Mouse (Mus musculus): Measurements from ENCODE around the gene Gadd45b. TPM values are rescaled to one million over a fixed set of nuclear protein-coding genes. Genes with fewer than 3 reads are reported as not detected.

Gene Gadd45b
- total and polyA plus RNA-seq, 3 experiments, result 10.0 to 13.9 (median 10.9) TPM

DNA sequence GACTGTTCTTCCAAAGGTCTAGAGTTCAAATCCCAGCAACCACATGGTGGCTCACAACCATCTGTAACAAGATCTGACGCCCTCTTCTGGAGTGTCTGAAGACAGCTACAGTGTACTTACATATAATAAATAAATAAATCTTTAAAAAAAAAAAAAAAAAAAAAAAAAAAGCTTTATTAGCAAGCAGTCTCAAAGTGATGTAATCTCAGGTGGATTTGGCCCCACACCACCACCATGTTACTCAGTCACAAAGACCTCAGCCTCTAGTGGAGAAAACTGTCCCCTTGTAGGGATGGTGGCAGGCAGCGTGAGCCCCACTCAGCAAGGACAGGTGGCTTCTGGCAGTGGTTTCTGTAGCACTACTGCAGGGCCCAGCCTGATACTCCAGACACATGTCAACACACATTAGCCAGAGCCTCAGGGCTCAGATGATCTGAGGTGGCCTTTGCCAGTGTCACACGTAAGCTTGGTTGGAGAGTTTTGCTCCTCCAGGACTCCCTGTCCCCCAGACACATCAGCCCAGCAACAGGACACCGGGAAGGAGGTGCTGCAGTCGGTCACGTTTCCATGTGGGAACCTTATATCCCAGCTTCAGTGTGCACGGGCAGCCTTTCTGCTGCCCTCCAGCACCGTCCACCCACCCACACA lies 16.4 kb upstream of the Gadd45b start:
- H3K27me3 ChIP-seq (ENCODE audit: control insufficient read depth, insufficient read depth, low read length), result no peaks in the 10 kb centered on the region
- no peaks in the 10 kb centered on the region for H3K79me2 ChIP-seq (replicated peaks; ENCODE audit: control insufficient read depth, insufficient read depth, low read length)
- no peak overlapping the region for H3K9ac ChIP-seq (ENCODE audit: low read depth, low read length)
- H3K27ac ChIP-seq, result no peak overlapping the region
- TF ChIP-seq CTCF (IDR thresholded peaks at IDR 0.05) (no peak), POLR2A (IDR thresholded peaks at IDR 0.05; ENCODE audit: insufficient read depth, low read depth, low read length) (no peak), EP300 (IDR thresholded peaks at IDR 0.05; ENCODE audit: insufficient read depth, low read depth, low read length) (no peak)
- H3K4me3 ChIP-seq, result no peak overlapping the region
- intact Hi-C loops (cut with DNase I), result no loop called here
- no peaks in the 10 kb centered on the region for H3K36me3 ChIP-seq (ENCODE audit: control insufficient read depth, insufficient read depth, low read length)
- no peak for DNase-seq
- 80% methylated on average over 7 of the region's 8 CpGs for WGBS
- H3K4me1 ChIP-seq (ENCODE audit: control insufficient read depth, insufficient read depth, low read length), result peaks cover 2% of the 10 kb centered on the region; the same call in 1 of the 2 replicates

DNA sequence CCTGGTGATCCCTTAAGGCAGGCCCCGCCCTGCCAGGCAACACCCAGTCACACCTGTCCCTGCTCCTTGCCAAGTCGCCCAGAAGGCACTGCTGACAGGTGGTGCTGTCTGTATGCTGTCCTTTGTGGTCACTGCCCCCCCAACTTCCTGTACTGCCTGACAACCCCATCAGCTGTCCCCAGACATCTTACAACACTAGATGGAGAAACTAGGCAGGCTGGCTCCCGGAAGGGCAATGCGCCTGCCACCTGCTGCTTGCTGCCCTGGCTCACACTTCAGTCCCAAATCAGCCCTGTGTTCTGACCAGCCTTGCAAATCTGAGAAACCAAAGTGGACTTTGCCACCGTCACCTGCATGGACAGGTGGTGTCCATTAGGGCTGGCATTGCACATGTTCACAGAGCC lies 15.6 kb upstream of the Gadd45b start:
- TF ChIP-seq EP300 (IDR thresholded peaks at IDR 0.05; ENCODE audit: insufficient read depth, low read depth, low read length) (no peak), POLR2A (IDR thresholded peaks at IDR 0.05; ENCODE audit: insufficient read depth, low read depth, low read length) (no peak), CTCF (IDR thresholded peaks at IDR 0.05) (no peak)
- Histone ChIP-seq H3K79me2 (replicated peaks; ENCODE audit: control insufficient read depth, insufficient read depth, low read length) (no peaks in the 10 kb centered on the region), H3K27me3 (ENCODE audit: control insufficient read depth, insufficient read depth, low read length) (no peaks in the 10 kb centered on the region), H3K36me3 (ENCODE audit: control insufficient read depth, insufficient read depth, low read length) (no peaks in the 10 kb centered on the region), H3K9ac (ENCODE audit: low read depth, low read length) (no peak overlapping the region), H3K4me1 (ENCODE audit: control insufficient read depth, insufficient read depth, low read length) (peaks cover 2% of the 10 kb centered on the region; the same call in 1 of the 2 replicates), H3K4me3 (no peak overlapping the region), H3K27ac (no peak overlapping the region)
- intact Hi-C loops (cut with DNase I), result no loop called here
- 85% methylated on average over 5 of the region's 5 CpGs for WGBS
- DNase-seq, result no peak

DNA sequence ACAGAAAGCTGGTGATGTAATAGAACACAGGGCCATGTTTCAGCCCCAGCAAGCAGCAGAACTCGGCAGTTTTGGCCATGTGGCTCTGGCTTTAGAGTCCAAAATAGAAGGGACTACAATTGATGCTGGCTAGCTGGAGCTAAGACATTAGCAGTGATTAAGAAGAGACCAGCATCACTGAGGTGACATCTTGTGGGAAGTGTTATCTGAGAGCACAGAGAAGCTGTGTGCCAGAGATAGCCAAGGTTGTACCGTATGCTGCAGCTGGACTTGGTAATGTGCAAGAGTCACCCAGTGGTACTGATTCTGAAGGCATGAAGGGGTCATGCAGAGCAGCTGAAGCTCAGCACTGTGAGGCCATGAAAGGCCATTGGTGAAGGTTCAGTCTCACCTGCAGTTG lies 14.6 kb upstream of the Gadd45b start:
- H3K79me2 ChIP-seq (replicated peaks; ENCODE audit: control insufficient read depth, insufficient read depth, low read length), result no peaks in the 10 kb centered on the region
- no peak for DNase-seq
- no peak overlapping the region for H3K4me3 ChIP-seq
- no peak for TF ChIP-seq CTCF (IDR thresholded peaks at IDR 0.05)
- no peak for TF ChIP-seq POLR2A (IDR thresholded peaks at IDR 0.05; ENCODE audit: insufficient read depth, low read depth, low read length)
- TF ChIP-seq EP300 (IDR thresholded peaks at IDR 0.05; ENCODE audit: insufficient read depth, low read depth, low read length), result no peak
- H3K27me3 ChIP-seq (ENCODE audit: control insufficient read depth, insufficient read depth, low read length), result no peaks in the 10 kb centered on the region
- whole genome bisulfite sequencing, result 71% methylated on average over 2 of the region's 2 CpGs
- H3K4me1 ChIP-seq (ENCODE audit: control insufficient read depth, insufficient read depth, low read length), result peaks cover 2% of the 10 kb centered on the region; the same call in 1 of the 2 replicates
- no peak overlapping the region for H3K27ac ChIP-seq
- intact Hi-C loops (cut with DNase I), result no loop called here
- no peaks in the 10 kb centered on the region for H3K36me3 ChIP-seq (ENCODE audit: control insufficient read depth, insufficient read depth, low read length)
- no peak overlapping the region for H3K9ac ChIP-seq (ENCODE audit: low read depth, low read length)

DNA sequence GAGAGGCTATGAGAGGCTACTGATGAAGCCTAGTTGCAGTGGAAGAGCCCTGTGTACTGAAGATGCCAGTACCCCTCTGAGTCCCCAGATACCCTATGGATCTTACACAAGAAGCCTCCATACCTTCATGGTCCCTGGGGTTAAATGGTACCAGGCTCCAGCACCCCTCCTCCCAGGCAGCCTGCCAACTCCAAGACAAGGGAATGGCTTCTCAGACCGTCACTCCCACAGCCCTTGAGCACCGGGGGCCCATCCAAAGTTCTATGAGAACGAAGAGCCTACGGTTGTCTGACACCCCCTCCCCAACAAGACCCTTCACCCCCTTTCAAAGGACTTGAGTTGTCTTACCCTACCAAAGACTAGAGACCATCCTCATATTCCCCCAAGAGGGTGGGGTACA lies 14.1 kb upstream of the Gadd45b start:
- DNase-seq, result no peak
- no peaks in the 10 kb centered on the region for H3K36me3 ChIP-seq (ENCODE audit: control insufficient read depth, insufficient read depth, low read length)
- H3K4me3 ChIP-seq, result no peak overlapping the region
- peaks cover 2% of the 10 kb centered on the region; the same call in 1 of the 2 replicates for H3K4me1 ChIP-seq (ENCODE audit: control insufficient read depth, insufficient read depth, low read length)
- no peaks in the 10 kb centered on the region for H3K79me2 ChIP-seq (replicated peaks; ENCODE audit: control insufficient read depth, insufficient read depth, low read length)
- intact Hi-C loops (cut with DNase I), result no loop called here
- no peaks in the 10 kb centered on the region for H3K27me3 ChIP-seq (ENCODE audit: control insufficient read depth, insufficient read depth, low read length)
- 76% methylated on average over 4 of the region's 4 CpGs for WGBS
- H3K9ac ChIP-seq (ENCODE audit: low read depth, low read length), result no peak overlapping the region
- TF ChIP-seq POLR2A (IDR thresholded peaks at IDR 0.05; ENCODE audit: insufficient read depth, low read depth, low read length), result no peak
- TF ChIP-seq CTCF (IDR thresholded peaks at IDR 0.05), result no peak
- no peak for TF ChIP-seq EP300 (IDR thresholded peaks at IDR 0.05; ENCODE audit: insufficient read depth, low read depth, low read length)
- no peak overlapping the region for H3K27ac ChIP-seq

DNA sequence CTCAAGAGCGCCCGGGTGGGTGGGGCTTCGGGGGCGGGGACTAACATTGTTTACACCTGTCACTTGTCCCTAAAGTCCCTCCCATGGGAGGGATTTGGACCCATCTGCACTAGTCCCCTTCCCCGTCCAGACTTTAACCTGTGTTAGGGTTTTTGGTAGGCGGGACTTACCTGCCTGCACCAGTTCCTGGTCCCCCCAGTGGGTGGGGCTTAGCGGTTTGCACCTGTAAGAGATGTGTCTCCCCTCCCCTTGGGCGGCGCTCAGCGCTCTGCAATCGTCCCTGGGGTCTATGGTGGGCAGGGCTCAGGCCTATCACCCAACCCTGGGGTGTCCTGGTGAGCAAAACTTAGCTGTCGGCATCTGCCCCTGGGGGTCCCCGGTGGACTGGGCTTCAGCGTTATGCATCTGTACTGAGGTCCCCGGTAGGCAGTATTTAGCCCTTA lies 12.5 kb upstream of the Gadd45b start:
- Histone ChIP-seq H3K36me3 (ENCODE audit: control insufficient read depth, insufficient read depth, low read length) (no peaks in the 10 kb centered on the region), H3K4me1 (ENCODE audit: control insufficient read depth, insufficient read depth, low read length) (peaks cover 2% of the 10 kb centered on the region; the same call in 1 of the 2 replicates), H3K27me3 (ENCODE audit: control insufficient read depth, insufficient read depth, low read length) (no peaks in the 10 kb centered on the region), H3K27ac (no peak overlapping the region), H3K4me3 (peak overlapping the region; percentile 76), H3K9ac (ENCODE audit: low read depth, low read length) (peak overlapping the region; percentile 74; the same call in 1 of the 2 replicates), H3K79me2 (replicated peaks; ENCODE audit: control insufficient read depth, insufficient read depth, low read length) (no peaks in the 10 kb centered on the region)
- DNase-seq, result no peak
- intact Hi-C loops (cut with DNase I), result no loop called here
- TF ChIP-seq EP300 (IDR thresholded peaks at IDR 0.05; ENCODE audit: insufficient read depth, low read depth, low read length) (no peak), CTCF (IDR thresholded peaks at IDR 0.05) (no peak), POLR2A (IDR thresholded peaks at IDR 0.05; ENCODE audit: insufficient read depth, low read depth, low read length) (no peak)
- 4% methylated on average over 15 of the region's 15 CpGs for WGBS

DNA sequence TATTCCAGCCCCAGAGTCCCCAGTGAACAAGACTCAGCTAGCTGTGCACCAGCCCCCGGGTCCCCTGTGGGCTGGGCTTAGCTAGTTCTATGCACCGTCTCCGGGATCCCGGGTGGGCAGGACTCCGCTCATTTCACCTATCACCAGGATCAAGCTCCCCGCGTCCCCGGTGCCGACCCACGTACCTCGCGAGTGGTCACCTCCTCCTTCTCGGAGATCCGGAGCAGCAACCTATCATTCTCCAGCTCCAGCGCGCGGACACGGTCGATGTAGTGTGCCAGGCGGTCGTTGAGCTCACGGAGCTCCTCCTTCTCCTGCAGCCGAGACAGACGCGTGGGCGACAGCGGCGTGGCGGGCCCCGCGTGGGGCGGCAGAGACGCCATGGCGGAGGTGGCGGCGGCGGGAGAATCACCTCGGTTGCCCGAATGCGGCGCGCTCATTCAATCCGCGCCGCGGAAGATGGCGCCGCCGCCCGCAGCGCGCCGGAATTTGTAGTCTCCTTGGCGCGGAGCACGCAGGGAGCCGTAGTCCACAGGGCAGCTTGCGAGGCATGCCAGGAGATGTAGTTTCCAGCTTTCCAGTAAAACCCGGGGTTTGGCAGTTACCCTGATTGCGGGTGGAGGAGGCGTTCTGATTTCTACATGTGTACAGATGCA lies 12.0 kb upstream of the Gadd45b start, which contains the start of gene Lmnb2:
Gene Lmnb2 (minus strand): TSS at position 467 of the 656 bp plus-strand sequence.
- Histone ChIP-seq H3K9ac (ENCODE audit: low read depth, low read length) (peak within 1 kb of the TSS; percentile 74), H3K27me3 (ENCODE audit: control insufficient read depth, insufficient read depth, low read length) (no peaks in the 10 kb centered on the region), H3K79me2 (replicated peaks; ENCODE audit: control insufficient read depth, insufficient read depth, low read length) (no peaks in the 10 kb centered on the region), H3K27ac (peak within 1 kb of the TSS; percentile 28; the same call in 1 of the 2 replicates), H3K36me3 (ENCODE audit: control insufficient read depth, insufficient read depth, low read length) (no peaks in the 10 kb centered on the region), H3K4me1 (ENCODE audit: control insufficient read depth, insufficient read depth, low read length) (peaks cover 2% of the 10 kb centered on the region), H3K4me3 (peak within 1 kb of the TSS; percentile 76)
- under 1% methylated on average over 61 of the region's 61 CpGs for whole genome bisulfite sequencing
- intact Hi-C loops (cut with DNase I), result no loop called here
- TF ChIP-seq POLR2A (IDR thresholded peaks at IDR 0.05; ENCODE audit: insufficient read depth, low read depth, low read length) (no peak), CTCF (IDR thresholded peaks at IDR 0.05) (0 out of 2 replicates have a peak, but pooled peaks have one; percentile 10)
- DNase-seq, result peak; percentile 81
